Mouse (Mus musculus) stomach, postnatal 0 days (tissue): ENCODE measurements around the gene Car2.

Source experiments
- CTCF ChIP-seq: IDR thresholded peaks from 2 replicates; pipeline ENCODE4 v1.5.1; 2016; ENCODE audit warnings: antibody characterized with exemption, low read depth, mild to moderate bottlenecking, moderate library complexity
- EP300 ChIP-seq: optimal IDR thresholded peaks from 2 replicates; pipeline ENCODE3; 2016; ENCODE audit warnings: antibody characterized with exemption

DNA sequence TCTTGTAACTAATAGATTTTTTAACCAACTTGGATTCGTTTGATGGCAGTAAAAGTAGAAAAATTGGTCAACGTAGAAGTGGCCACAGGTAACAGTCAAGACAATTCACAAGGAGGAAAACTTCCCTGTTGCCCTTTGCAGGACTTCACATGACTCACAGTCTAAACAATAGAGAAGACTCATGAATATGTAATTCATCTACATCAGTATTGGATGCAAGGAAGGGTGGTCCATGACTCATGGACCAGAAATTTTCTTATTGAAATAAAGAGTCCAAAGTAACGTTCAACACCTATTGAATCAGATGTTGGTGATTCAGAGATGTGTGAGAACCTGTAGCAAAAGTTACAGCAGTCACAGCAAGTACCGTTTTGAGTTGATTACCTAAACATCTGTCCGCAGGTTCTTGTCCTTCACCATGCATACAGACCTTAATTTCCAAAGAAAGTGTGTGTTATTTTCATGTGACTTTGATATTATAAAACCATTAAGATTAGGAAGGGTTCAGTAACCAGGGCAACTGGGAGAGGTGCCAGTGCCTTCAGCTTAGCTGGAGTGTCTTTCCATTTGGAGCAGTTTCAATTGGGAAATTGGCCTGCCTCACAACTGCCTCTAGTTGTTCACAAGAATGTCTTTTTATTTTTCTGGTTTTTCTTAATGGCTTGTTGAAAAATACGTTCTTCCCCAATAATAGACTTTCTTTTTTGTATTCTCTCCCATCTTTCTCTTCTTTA is 62.2 kb downstream of the Car2 start:
- no peak for TF ChIP-seq CTCF
- no peak for TF ChIP-seq EP300
